Mouse (Mus musculus): ENCODE results near the gene Ispd. TPM values are rescaled to one million over a fixed set of nuclear protein-coding genes. Genes with fewer than 3 reads are reported as not detected.

Gene Ispd
- polyA plus RNA-seq, 1 experiment from 2014 or later: 11.6 TPM

DNA sequence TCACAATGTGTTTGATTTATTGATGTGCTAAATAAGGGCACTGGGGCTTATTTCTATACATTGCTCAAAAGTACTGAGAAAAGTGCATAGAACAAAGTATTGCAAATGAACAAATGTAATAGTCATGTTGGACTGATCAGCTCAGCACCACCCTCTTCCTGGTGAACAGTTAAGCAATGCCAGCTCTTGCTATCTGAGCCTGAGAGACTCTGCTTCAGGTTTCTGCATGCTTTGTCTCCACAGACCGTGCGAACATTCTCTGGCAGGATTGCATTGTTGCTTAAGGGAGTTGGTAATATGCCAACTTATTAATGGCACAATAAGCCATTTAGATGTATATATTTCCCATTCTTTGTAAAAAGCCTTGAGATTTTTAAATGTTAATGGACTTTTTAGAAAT is 182.9 kb downstream of the Ispd start:
- H3K4me1 ChIP-seq (ENCODE audit: control insufficient read depth, insufficient read depth, low read length): no peaks in the 10 kb centered on the region
- no peaks in the 10 kb centered on the region for H3K9me3 ChIP-seq (replicated peaks; ENCODE audit: control insufficient read depth, low read length)
- no peak overlapping the region for H3K4me3 ChIP-seq (ENCODE audit: low read depth, low read length)
- 71% methylated on average over 2 of the region's 2 CpGs for WGBS (ENCODE audit: insufficient replicate concordance)
- no peak for ATAC-seq (replicated peaks; ENCODE audit: insufficient number of reproducible peaks, low FRiP score, low TSS enrichment)
- no peaks in the 10 kb centered on the region for H3K27me3 ChIP-seq (ENCODE audit: control insufficient read depth, insufficient read depth, low read length)
- H3K27ac ChIP-seq (ENCODE audit: low read depth, low read length): no peak overlapping the region
- no peaks in the 10 kb centered on the region for H3K36me3 ChIP-seq (ENCODE audit: control insufficient read depth, insufficient read depth, low read length)
- H3K4me2 ChIP-seq: no peak overlapping the region
- no peak overlapping the region for H3K9ac ChIP-seq (ENCODE audit: low read depth, low read length)

DNA sequence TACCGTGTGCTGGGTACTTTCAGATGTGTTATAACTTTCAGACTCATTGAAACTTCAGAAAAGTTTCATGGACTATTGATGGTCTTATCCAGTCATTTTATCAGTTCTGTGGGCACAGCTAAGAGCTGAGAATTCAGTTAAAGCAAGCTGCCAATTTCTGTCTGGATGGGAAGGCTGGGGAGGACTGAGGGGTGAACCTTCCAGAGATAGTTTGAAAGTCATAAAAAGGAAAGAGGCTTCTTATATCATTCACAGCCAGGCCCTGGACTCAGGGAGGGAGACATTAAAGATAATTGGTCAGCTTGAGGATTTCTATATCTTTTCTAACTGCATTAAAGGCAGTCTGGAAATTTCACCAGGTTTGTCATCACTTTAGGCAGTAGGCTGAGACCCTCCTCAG is 185.7 kb downstream of the Ispd start:
- no peak overlapping the region for H3K4me2 ChIP-seq
- 90% methylated on average over 1 of the region's 1 CpGs for WGBS (ENCODE audit: insufficient replicate concordance)
- H3K9me3 ChIP-seq (replicated peaks; ENCODE audit: control insufficient read depth, low read length): no peaks in the 10 kb centered on the region
- no peak overlapping the region for H3K27ac ChIP-seq (ENCODE audit: low read depth, low read length)
- no peaks in the 10 kb centered on the region for H3K36me3 ChIP-seq (ENCODE audit: control insufficient read depth, insufficient read depth, low read length)
- no peaks in the 10 kb centered on the region for H3K27me3 ChIP-seq (ENCODE audit: control insufficient read depth, insufficient read depth, low read length)
- no peak overlapping the region for H3K4me3 ChIP-seq (ENCODE audit: low read depth, low read length)
- no peak for ATAC-seq (replicated peaks; ENCODE audit: insufficient number of reproducible peaks, low FRiP score, low TSS enrichment)
- H3K9ac ChIP-seq (ENCODE audit: low read depth, low read length): no peak overlapping the region
- H3K4me1 ChIP-seq (ENCODE audit: control insufficient read depth, insufficient read depth, low read length): no peaks in the 10 kb centered on the region

DNA sequence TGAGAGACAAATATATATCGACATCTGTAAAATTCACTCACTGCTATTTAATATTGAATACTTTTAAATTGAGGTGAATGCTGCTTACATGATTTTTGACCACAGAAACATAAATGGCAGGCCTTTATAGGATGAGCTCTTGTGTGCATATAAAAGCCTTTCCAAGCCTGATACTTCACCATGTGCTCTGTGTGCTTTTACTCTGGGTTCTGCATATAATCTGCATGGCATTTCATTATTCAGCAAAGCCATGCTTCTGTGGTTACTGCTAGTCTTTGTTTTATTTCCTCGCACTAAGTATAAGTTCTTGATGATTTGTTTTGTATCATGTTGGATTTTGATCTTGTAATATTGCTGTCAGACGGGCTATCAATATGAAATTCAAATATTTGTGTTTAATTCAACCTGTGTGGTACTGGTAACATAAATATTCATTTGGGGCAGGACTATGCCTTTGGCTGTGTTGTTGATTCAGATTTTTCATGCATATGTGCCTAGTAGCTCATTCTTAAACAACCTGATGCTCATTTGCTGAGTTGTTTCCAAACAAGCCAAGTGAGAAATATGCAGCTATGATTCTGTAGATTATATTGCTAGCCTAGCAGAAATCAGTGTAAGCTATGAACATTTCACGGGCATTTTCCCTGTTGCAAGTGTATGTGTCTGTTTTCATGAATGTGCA is 189.3 kb downstream of the Ispd start:
- H3K27ac ChIP-seq (ENCODE audit: low read depth, low read length): no peak overlapping the region
- ATAC-seq (replicated peaks; ENCODE audit: insufficient number of reproducible peaks, low FRiP score, low TSS enrichment): no peak
- H3K27me3 ChIP-seq (ENCODE audit: control insufficient read depth, insufficient read depth, low read length): no peaks in the 10 kb centered on the region
- no peak overlapping the region for H3K4me2 ChIP-seq
- H3K9ac ChIP-seq (ENCODE audit: low read depth, low read length): no peak overlapping the region
- H3K36me3 ChIP-seq (ENCODE audit: control insufficient read depth, insufficient read depth, low read length): no peaks in the 10 kb centered on the region
- no peaks in the 10 kb centered on the region for H3K9me3 ChIP-seq (replicated peaks; ENCODE audit: control insufficient read depth, low read length)
- WGBS (ENCODE audit: insufficient replicate concordance): 77% methylated on average over 4 of the region's 4 CpGs
- H3K4me3 ChIP-seq (ENCODE audit: low read depth, low read length): no peak overlapping the region
- H3K4me1 ChIP-seq (ENCODE audit: control insufficient read depth, insufficient read depth, low read length): no peaks in the 10 kb centered on the region

- H3K4me2 ChIP-seq: no peak overlapping the region
- WGBS (ENCODE audit: insufficient replicate concordance): 70% methylated on average over 3 of the region's 3 CpGs
- no peak for ATAC-seq (replicated peaks; ENCODE audit: insufficient number of reproducible peaks, low FRiP score, low TSS enrichment)
- no peak overlapping the region for H3K27ac ChIP-seq (ENCODE audit: low read depth, low read length)
- no peaks in the 10 kb centered on the region for H3K27me3 ChIP-seq (ENCODE audit: control insufficient read depth, insufficient read depth, low read length)
- H3K9ac ChIP-seq (ENCODE audit: low read depth, low read length): no peak overlapping the region
- H3K4me3 ChIP-seq (ENCODE audit: low read depth, low read length): no peak overlapping the region
- H3K9me3 ChIP-seq (replicated peaks; ENCODE audit: control insufficient read depth, low read length): no peaks in the 10 kb centered on the region
- H3K4me1 ChIP-seq (ENCODE audit: control insufficient read depth, insufficient read depth, low read length): no peaks in the 10 kb centered on the region
- H3K36me3 ChIP-seq (ENCODE audit: control insufficient read depth, insufficient read depth, low read length): no peaks in the 10 kb centered on the region
Measured at GRCm38 (mm10) chr12:36584828-36585227, 203.6 kb downstream of the Ispd start.

DNA sequence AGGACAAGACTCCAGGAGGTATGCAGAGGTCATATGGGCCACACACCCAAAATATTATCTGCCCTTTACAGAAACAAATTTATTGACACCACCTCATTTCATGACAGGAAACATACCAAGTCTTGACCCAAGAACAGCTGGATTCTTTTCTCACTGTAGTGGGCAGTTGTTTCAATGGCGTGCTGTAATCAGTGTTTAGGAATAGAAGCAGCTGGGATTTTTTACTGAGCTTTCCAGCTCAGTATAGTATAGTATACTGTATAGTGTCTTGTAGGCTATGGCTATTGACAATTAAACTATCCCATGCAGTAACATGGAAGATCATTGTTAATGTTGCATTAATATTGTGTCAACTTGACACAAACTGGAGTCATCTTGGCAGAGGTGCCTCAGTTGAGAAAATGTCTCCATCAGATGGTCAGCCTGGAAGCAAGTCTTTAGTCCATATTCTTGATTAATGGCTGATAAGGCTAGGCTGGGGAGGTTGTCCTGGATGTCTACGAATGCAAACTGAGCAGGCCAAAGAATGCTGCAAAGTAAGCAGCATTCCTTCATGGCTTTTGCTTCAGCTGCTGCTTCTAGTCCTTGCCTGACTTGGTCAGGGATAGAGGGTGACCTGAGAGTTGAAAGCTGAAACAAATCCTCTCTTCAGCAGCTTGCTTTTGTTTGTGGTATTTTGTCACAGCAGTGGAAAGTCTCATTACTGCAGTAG is 216.4 kb downstream of the Ispd start:
- no peak overlapping the region for H3K4me3 ChIP-seq (ENCODE audit: low read depth, low read length)
- H3K9me3 ChIP-seq (replicated peaks; ENCODE audit: control insufficient read depth, low read length): no peaks in the 10 kb centered on the region
- H3K36me3 ChIP-seq (ENCODE audit: control insufficient read depth, insufficient read depth, low read length): no peaks in the 10 kb centered on the region
- H3K27me3 ChIP-seq (ENCODE audit: control insufficient read depth, insufficient read depth, low read length): no peaks in the 10 kb centered on the region
- WGBS (ENCODE audit: insufficient replicate concordance): 56% methylated on average over 2 of the region's 2 CpGs
- H3K27ac ChIP-seq (ENCODE audit: low read depth, low read length): no peak overlapping the region
- H3K4me1 ChIP-seq (ENCODE audit: control insufficient read depth, insufficient read depth, low read length): no peaks in the 10 kb centered on the region
- ATAC-seq (replicated peaks; ENCODE audit: insufficient number of reproducible peaks, low FRiP score, low TSS enrichment): no peak
- H3K4me2 ChIP-seq: no peak overlapping the region
- H3K9ac ChIP-seq (ENCODE audit: low read depth, low read length): no peak overlapping the region

DNA sequence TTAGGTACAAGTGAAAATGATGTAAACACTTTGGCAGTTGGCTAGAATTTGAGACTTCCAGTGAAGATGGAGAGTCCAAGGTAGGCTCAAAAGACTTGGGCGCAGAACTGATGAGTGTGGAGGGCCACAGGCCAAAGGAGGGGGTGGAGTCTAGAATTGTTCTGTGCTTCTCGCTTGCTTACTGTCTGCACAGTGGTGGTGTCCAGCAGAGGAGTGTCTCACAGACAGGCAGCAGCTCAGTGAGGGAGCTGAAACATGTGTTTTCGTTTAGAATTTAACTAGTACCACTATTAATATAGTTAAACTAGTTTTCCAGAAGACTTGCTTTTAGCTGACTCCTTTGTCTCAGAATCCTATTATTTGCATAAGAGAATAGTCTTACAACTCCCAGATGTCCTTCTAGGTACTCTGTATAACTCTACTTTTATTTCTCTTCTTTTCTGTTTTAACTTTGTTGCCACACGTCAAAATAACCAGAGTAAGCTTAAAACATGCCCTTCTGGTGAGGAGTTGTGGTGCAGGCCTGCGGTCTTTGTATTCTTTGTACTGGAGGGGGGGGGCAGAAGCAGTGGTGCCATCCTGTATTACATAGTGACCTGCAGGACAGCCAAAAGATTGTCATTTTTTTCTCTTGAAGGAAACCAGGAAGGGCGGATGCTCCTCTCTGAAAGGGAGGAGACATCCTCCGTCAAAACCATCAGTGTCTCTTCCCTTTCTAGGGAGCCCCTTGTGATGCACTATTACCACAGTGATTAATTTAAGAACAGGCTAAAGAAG is 240.9 kb downstream of the Ispd start:
- H3K36me3 ChIP-seq (ENCODE audit: control insufficient read depth, insufficient read depth, low read length): no peaks in the 10 kb centered on the region
- H3K9me3 ChIP-seq (replicated peaks; ENCODE audit: control insufficient read depth, low read length): no peaks in the 10 kb centered on the region
- H3K27me3 ChIP-seq (ENCODE audit: control insufficient read depth, insufficient read depth, low read length): no peaks in the 10 kb centered on the region
- H3K4me1 ChIP-seq (ENCODE audit: control insufficient read depth, insufficient read depth, low read length): no peaks in the 10 kb centered on the region
- no peak overlapping the region for H3K9ac ChIP-seq (ENCODE audit: low read depth, low read length)
- H3K4me3 ChIP-seq (ENCODE audit: low read depth, low read length): no peak overlapping the region
- no peak for ATAC-seq (replicated peaks; ENCODE audit: insufficient number of reproducible peaks, low FRiP score, low TSS enrichment)
- WGBS (ENCODE audit: insufficient replicate concordance): 78% methylated on average over 7 of the region's 7 CpGs
- H3K4me2 ChIP-seq: no peak overlapping the region
- no peak overlapping the region for H3K27ac ChIP-seq (ENCODE audit: low read depth, low read length)

DNA sequence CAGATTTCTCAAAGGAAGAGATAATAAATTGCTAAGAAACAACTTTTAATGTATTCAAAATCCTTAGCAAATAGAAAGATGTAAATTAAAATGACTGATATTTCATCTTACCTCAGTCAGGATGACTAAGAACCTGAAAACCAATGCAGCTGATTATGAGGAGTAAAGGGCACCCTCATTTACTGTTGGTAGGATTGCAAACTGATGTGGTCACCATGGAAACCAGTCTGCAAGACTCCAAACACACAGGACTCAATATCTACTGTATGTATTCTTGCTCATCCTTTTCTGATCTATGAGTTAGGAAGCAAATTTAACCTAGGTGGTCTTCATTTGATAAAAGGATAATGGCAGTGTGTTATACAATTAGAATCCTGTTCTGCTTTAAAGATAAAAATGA is 246.0 kb downstream of the Ispd start:
- Histone ChIP-seq H3K9ac (ENCODE audit: low read depth, low read length) (no peak overlapping the region), H3K36me3 (ENCODE audit: control insufficient read depth, insufficient read depth, low read length) (no peaks in the 10 kb centered on the region), H3K4me3 (ENCODE audit: low read depth, low read length) (no peak overlapping the region), H3K4me1 (ENCODE audit: control insufficient read depth, insufficient read depth, low read length) (no peaks in the 10 kb centered on the region), H3K27ac (ENCODE audit: low read depth, low read length) (no peak overlapping the region), H3K27me3 (ENCODE audit: control insufficient read depth, insufficient read depth, low read length) (no peaks in the 10 kb centered on the region), H3K4me2 (no peak overlapping the region), H3K9me3 (replicated peaks; ENCODE audit: control insufficient read depth, low read length) (no peaks in the 10 kb centered on the region)
- no peak for ATAC-seq (replicated peaks; ENCODE audit: insufficient number of reproducible peaks, low FRiP score, low TSS enrichment)

- Histone ChIP-seq H3K4me1 (ENCODE audit: control insufficient read depth, insufficient read depth, low read length) (no peaks in the 10 kb centered on the region), H3K27me3 (ENCODE audit: control insufficient read depth, insufficient read depth, low read length) (no peaks in the 10 kb centered on the region), H3K36me3 (ENCODE audit: control insufficient read depth, insufficient read depth, low read length) (no peaks in the 10 kb centered on the region), H3K27ac (ENCODE audit: low read depth, low read length) (no peak overlapping the region), H3K4me3 (ENCODE audit: low read depth, low read length) (no peak overlapping the region), H3K9ac (ENCODE audit: low read depth, low read length) (no peak overlapping the region), H3K4me2 (no peak overlapping the region), H3K9me3 (replicated peaks; ENCODE audit: control insufficient read depth, low read length) (no peaks in the 10 kb centered on the region)
- WGBS (ENCODE audit: insufficient replicate concordance): 63% methylated on average over 1 of the region's 1 CpGs
- no peak for ATAC-seq (replicated peaks; ENCODE audit: insufficient number of reproducible peaks, low FRiP score, low TSS enrichment)
Measured at GRCm38 (mm10) chr12:36632427-36632826, 251.2 kb downstream of the Ispd start.
